Mouse (Mus musculus) hindbrain, embryonic 13.5 days (tissue): ENCODE data around the gene D5Ertd579e. TPM values are rescaled to one million over a fixed set of nuclear protein-coding genes. Genes with fewer than 3 reads are reported as not detected.
A peak's percentile ranks its signal among the peaks of the same experiment; 100 is the strongest.

ENCODE experiments used
- ATAC-seq: fragments of 200-750 bp; cut with Nextera tagmentation; 2 replicates; pipeline ENCODE4 v1.8.0; 2017; ENCODE audit warnings: moderate TSS enrichment; ENCODE audit not compliant: low FRiP score
- H3K27ac ChIP-seq: fragments of 300-500 bp; sonication (generic); 2 replicates; pipeline ENCODE4 v1.5.1; 2015; ENCODE audit warnings: inconsistent platforms, mild to moderate bottlenecking, moderate library complexity
- H3K27me3 ChIP-seq: fragments of 300-500 bp; sonication (generic); 2 replicates; pipeline ENCODE4 v1.6.1; 2015; ENCODE audit warnings: mild to moderate bottlenecking, inconsistent platforms
- H3K36me3 ChIP-seq: fragments of 300-500 bp; sonication (generic); 2 replicates; pipeline ENCODE4 v1.6.1; 2015; ENCODE audit warnings: mild to moderate bottlenecking, inconsistent platforms
- H3K4me1 ChIP-seq: fragments of 300-500 bp; sonication (generic); replicated peaks from 2 replicates; pipeline ENCODE4 v1.6.1; 2015; ENCODE audit warnings: inconsistent platforms
- H3K4me2 ChIP-seq: fragments of 300-500 bp; sonication (generic); 2 replicates; pipeline ENCODE4 v1.6.1; 2015; ENCODE audit warnings: inconsistent platforms, mild to moderate bottlenecking, moderate library complexity
- H3K4me3 ChIP-seq: fragments of 300-500 bp; sonication (generic); 2 replicates; pipeline ENCODE4 v1.5.1; 2015; ENCODE audit warnings: mild to moderate bottlenecking, inconsistent platforms
- H3K9ac ChIP-seq: fragments of 300-500 bp; sonication (generic); 2 replicates; pipeline ENCODE4 v1.6.1; 2015; ENCODE audit warnings: mild to moderate bottlenecking, inconsistent platforms
- H3K9me3 ChIP-seq: fragments of 300-500 bp; sonication (generic); 2 replicates; pipeline ENCODE4 v1.6.1; 2016; ENCODE audit warnings: inconsistent platforms
- WGBS: fragments of 180-500 bp; shearing (Covaris S2); methylation state at CpG from one replicate; pipeline ENCODE4 v1.1.7; 2015; 5-methylcytosine and 5-hydroxymethylcytosine counted together
- polyA plus RNA-seq: library from polyadenylated mRNA; unstranded; fragments of >200 nt; fragmentation: Nextera tagmentation; extraction: Ambion mirVana; gene quantifications from 2 replicates; pipeline ENCODE4 v1.2.1, GENCODE M21; 2015

The D5Ertd579e gene
- polyA plus RNA-seq, 1 experiment from 2014 or later: 33.6 TPM

DNA sequence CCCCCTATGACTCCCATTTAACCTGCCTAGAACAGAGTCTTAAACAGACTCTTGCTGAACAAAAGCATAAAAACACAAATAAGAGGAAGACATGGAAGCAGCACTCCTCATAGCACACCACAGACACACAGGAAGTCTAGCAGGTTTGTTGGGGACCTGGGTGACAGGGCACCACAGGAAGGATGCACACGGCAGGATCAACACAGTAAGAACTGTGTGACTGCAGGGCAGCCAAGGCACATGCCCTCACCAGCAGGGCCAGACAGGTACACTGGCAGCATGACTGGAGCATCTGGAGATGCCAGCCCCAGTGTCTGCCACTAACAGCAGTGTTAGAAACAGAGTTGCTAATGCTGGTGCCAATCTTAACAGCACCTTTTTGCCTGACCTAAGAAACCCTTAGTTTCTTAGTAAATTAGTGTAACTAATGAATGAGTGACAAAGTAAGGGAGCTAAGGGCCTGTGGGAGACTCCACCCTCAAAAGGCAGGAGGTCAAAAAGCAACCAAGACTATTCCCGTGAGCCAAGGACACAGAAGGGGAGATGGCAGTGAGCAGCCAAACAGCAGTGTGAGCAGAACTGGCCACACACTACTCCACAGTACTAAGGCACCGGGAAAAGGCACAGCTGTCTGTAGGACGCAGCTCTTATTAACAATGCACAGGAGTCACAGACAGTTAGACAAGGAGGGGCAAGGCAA, 125.1 kb downstream of the D5Ertd579e start:
- Histone ChIP-seq H3K27ac (no peak overlapping the region), H3K27me3 (no peaks in the 10 kb centered on the region), H3K9me3 (no peaks in the 10 kb centered on the region), H3K4me3 (no peak overlapping the region), H3K4me1 (peaks cover 19% of the 10 kb centered on the region), H3K36me3 (peaks cover 13% of the 10 kb centered on the region), H3K4me2 (no peak overlapping the region), H3K9ac (no peak overlapping the region)
- no peak for ATAC-seq
- WGBS: 87% methylated on average over 4 of the region's 4 CpGs

DNA sequence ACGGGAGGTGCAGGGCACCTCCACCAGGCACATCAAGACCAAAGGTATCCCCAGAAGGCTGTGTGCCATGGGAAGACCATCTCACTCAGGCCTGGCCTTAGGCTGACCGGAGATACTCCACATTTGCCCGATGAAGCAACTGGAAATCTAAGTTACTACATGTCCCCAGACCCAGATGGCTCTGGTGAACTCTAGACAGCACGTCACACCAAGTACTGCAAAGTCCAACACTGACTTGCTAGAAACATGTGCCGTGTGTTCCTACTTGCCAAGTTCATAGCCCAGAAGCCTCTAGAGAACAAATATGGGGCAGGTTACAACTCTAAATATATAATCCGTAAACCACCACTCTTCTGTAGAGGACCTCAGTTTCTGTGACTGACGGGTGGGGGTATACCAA, 125.7 kb downstream of the D5Ertd579e start:
- Histone ChIP-seq H3K4me2 (no peak overlapping the region), H3K4me1 (peaks cover 19% of the 10 kb centered on the region), H3K4me3 (no peak overlapping the region), H3K27me3 (no peaks in the 10 kb centered on the region), H3K9ac (no peak overlapping the region), H3K27ac (no peak overlapping the region), H3K36me3 (peaks cover 13% of the 10 kb centered on the region), H3K9me3 (no peaks in the 10 kb centered on the region)
- no peak for ATAC-seq
- WGBS: 95% methylated on average over 7 of the region's 7 CpGs

DNA sequence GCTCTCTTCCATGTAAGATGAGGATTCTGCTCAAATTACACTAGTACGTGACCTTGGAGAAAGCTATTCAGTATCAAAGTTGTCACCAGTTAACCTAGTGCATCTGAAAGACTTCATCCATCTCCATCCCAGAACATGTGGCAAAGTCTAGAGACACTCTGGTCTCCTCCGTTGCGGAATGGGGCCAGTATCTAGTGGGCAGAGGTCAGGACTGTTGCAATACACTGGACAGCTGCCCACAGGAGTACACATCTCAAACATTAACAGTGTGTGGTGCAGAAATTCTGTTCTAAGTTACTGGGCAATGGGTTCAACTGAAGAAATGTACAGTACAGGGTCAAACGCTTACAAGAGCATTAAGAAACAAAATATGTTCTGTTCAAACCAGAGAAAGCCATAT, 127.7 kb downstream of the D5Ertd579e start:
- Histone ChIP-seq H3K9me3 (no peaks in the 10 kb centered on the region), H3K4me2 (no peak overlapping the region), H3K27me3 (no peaks in the 10 kb centered on the region), H3K27ac (no peak overlapping the region), H3K36me3 (peaks cover 13% of the 10 kb centered on the region), H3K9ac (no peak overlapping the region), H3K4me3 (no peak overlapping the region), H3K4me1 (peaks cover 18% of the 10 kb centered on the region)
- ATAC-seq: no peak
- WGBS: 90% methylated on average over 4 of the region's 4 CpGs

DNA sequence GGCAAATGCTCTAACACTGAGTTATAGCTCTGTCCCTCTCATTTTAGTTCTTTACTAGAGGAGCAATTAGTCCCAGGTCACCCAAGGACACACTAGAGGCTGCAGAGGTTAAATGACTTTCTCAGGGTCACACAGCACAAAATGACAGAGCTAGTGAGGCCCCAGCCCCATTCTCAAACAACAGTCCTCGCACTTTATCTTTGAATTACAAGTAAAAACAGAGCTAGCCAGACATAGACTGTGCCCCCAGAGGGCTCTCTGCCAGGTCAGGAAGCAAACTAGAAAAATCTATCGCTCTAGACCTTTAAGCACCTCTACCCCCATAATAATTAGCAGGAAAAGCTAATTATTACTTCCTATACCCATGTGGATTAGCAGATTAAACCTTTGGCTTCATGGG, 128.2 kb downstream of the D5Ertd579e start:
- ATAC-seq: no peak
- Histone ChIP-seq H3K27ac (no peak overlapping the region), H3K4me1 (peaks cover 21% of the 10 kb centered on the region), H3K9ac (no peak overlapping the region), H3K27me3 (no peaks in the 10 kb centered on the region), H3K4me3 (no peak overlapping the region), H3K36me3 (peaks cover 13% of the 10 kb centered on the region), H3K9me3 (no peaks in the 10 kb centered on the region), H3K4me2 (no peak overlapping the region)
- WGBS: 81% methylated on average over 2 of the region's 2 CpGs

DNA sequence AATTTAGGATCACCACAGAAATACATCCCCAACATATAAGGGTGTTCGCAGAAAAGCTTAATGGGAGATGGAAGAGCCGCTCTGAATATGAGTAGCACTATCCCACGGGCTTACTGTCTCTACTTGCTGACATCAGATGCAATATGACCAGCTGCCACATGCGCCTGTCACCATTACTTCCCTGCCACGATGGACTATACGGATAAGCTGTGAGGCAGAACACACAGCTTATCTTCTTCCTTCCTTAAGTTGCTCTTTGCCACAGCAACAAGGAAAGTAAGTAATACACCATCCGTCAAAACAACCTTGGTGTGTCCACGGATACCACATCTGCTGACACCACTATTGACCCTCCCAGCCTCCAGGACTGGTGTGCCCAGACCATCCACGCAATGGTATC, 131.3 kb downstream of the D5Ertd579e start:
- Histone ChIP-seq H3K4me1 (peaks cover 21% of the 10 kb centered on the region), H3K27me3 (no peaks in the 10 kb centered on the region), H3K4me2 (no peak overlapping the region), H3K9ac (no peak overlapping the region), H3K36me3 (no peaks in the 10 kb centered on the region), H3K9me3 (no peaks in the 10 kb centered on the region), H3K27ac (no peak overlapping the region), H3K4me3 (no peak overlapping the region)
- ATAC-seq: no peak
- WGBS: 87% methylated on average over 9 of the region's 9 CpGs

DNA sequence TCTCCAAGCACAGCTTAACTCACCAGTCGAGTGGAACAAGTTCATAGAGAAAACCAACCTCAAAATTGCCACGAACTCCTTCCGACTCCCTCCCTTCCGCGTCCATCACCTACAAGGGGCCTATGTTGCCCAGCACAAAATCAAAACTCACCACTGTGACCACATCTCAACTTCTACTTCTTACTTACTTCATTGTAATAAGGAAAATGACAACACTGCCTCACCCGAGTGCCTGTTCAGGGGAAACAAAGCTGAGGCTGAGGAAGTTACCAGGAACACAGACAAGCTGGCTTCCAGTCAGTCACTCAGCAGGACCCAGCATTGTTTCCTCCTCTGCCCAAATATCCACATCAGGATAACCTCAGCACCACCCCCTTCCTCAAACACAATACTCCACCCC, 132.1 kb downstream of the D5Ertd579e start:
- Histone ChIP-seq H3K27ac (no peak overlapping the region), H3K4me2 (no peak overlapping the region), H3K9ac (no peak overlapping the region), H3K4me1 (peaks cover 24% of the 10 kb centered on the region), H3K9me3 (no peaks in the 10 kb centered on the region), H3K36me3 (no peaks in the 10 kb centered on the region), H3K27me3 (no peaks in the 10 kb centered on the region), H3K4me3 (no peak overlapping the region)
- ATAC-seq: no peak
- WGBS: 81% methylated on average over 6 of the region's 6 CpGs

DNA sequence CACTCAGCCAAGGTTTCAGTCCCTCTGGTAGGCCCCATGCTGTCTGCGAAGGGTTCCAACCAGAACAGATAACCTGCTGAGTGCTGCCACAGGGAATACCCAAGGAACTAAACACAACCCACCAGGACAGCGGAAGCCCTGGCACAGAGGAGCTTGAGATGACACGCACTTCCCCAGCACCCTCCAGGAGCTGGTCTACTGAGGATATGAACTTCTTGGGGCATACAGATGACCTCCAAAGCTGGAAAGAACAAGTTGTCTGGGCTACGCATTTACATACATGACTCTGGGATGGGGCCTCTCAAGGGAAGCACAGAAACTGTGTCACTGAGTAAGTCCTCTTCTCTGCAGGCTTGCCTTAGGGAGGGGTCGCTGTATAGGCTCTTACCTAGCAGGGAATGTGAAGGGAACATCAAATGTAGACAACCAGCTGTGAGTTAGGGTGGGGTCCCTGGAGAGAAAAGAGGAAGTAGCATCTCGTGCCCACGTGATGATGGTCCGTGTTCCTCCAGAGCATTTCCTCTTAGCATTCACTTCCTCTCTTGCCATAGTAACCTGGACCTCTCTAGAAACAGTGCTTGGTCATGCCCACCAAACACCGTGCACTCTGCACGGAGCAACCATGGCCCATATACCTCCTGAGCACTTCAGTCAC, 132.9 kb downstream of the D5Ertd579e start:
- no peak overlapping the region for H3K4me3 ChIP-seq
- H3K4me2 ChIP-seq: no peak overlapping the region
- H3K27ac ChIP-seq: no peak overlapping the region
- H3K36me3 ChIP-seq: no peaks in the 10 kb centered on the region
- H3K4me1 ChIP-seq: peaks cover 26% of the 10 kb centered on the region
- WGBS: 89% methylated on average over 10 of the region's 10 CpGs
- no peak for ATAC-seq
- no peaks in the 10 kb centered on the region for H3K9me3 ChIP-seq
- no peak overlapping the region for H3K9ac ChIP-seq
- H3K27me3 ChIP-seq: no peaks in the 10 kb centered on the region

DNA sequence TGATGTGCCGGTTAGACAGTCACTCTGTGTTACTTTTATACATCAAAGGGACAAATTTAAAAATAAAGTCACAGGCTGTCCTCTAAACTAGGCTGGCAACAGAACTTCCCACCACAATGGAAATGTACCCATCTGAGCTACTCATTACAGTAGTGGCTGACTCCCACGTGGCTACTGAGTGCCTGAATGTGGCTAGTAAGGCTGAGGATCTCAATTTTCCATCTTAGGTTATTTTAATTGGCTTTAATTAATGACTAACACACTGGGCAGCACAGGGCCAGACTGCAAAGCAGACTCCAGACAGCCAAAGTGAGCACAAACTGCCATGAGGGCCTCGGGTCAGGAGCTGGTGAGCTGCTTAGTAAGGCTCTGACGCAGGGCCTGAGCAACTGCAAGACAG, 134.3 kb downstream of the D5Ertd579e start:
- WGBS: 88% methylated on average over 4 of the region's 4 CpGs
- Histone ChIP-seq H3K9me3 (no peaks in the 10 kb centered on the region), H3K4me2 (no peak overlapping the region), H3K9ac (no peak overlapping the region), H3K27ac (no peak overlapping the region), H3K36me3 (no peaks in the 10 kb centered on the region), H3K27me3 (no peaks in the 10 kb centered on the region), H3K4me1 (peaks cover 22% of the 10 kb centered on the region), H3K4me3 (no peak overlapping the region)
- no peak for ATAC-seq

DNA sequence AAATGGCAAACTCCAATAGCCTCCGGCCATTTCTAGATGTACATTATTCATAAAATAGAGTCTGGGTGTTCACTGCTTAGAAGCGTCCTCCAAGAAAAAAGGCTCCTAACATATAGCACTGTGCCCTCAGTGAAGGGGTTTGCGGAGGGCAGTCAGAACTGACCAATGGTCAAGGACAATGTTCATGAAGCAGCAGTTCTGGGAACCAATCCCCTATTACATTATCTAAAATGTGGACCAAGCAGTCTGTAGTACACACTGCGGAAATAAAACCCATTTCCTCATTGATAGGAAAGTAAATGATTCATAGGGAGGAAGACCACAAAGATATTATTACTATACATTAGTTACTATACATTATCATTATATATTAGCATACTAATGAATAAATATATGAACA, 135.3 kb downstream of the D5Ertd579e start:
- Histone ChIP-seq H3K9me3 (no peaks in the 10 kb centered on the region), H3K9ac (no peak overlapping the region), H3K4me1 (peaks cover 22% of the 10 kb centered on the region), H3K27ac (no peak overlapping the region), H3K27me3 (no peaks in the 10 kb centered on the region), H3K4me2 (no peak overlapping the region), H3K36me3 (no peaks in the 10 kb centered on the region), H3K4me3 (no peak overlapping the region)
- no peak for ATAC-seq
- WGBS: 91% methylated on average over 4 of the region's 4 CpGs

DNA sequence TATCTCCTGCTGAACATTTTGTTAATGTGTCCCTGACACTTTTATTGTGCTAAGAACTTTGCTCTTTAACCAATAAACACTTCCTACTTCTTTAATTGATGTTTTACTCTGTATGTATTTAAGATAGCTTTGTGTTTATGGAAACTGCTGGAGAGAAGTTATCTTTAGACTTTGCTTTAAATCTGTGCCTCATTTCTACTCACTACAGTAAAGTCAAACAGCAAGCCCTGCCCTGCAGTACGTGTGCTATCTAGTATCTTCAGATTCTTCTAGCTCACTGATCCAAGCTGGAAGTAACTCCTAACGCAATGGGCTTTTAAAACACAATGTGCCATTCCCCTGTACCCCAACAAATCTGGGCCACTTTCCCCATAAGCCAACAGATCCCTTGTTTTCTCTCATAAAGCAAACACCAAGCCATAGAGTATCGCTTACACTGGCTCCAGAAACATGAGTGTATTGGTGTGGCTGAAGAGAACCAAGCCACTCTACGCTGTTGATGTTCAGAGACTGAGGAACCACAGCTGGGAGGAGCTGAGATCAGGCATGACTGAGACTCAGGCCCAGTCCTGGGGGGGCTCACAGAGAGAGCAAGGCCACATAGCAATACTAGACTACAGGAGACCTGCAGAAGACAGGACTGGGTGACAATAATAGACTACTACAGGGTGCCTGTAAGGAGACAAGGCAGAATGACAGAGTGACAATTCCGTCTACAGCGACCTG, 136.2 kb downstream of the D5Ertd579e start:
- H3K36me3 ChIP-seq: no peaks in the 10 kb centered on the region
- H3K4me3 ChIP-seq: no peak overlapping the region
- ATAC-seq: no peak
- no peaks in the 10 kb centered on the region for H3K27me3 ChIP-seq
- no peak overlapping the region for H3K9ac ChIP-seq
- H3K9me3 ChIP-seq: no peaks in the 10 kb centered on the region
- WGBS: 91% methylated on average over 6 of the region's 6 CpGs
- H3K27ac ChIP-seq: no peak overlapping the region
- no peak overlapping the region for H3K4me2 ChIP-seq
- H3K4me1 ChIP-seq: peaks cover 22% of the 10 kb centered on the region

DNA sequence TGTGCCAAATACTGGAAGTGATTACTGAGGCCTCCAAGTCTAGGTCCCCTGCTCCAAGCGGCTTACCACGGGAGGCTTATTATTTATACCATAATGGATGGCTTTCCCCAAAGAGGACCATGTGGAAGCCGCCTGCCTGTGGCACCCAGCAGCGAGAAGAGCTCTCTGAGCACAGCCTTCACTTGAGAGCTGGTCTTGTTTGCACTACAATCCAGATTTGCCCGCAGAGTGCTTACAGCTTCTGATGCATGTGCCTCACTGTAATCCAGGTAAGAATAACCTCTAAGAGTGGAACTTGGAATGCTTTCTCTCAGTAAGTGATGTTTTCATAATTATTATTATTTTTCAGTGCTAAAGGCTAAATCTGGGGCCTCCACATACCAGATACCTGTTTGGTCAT, 136.7 kb downstream of the D5Ertd579e start:
- H3K4me1 ChIP-seq: peaks cover 19% of the 10 kb centered on the region
- H3K9me3 ChIP-seq: no peaks in the 10 kb centered on the region
- H3K36me3 ChIP-seq: no peaks in the 10 kb centered on the region
- H3K27ac ChIP-seq: no peak overlapping the region
- H3K9ac ChIP-seq: no peak overlapping the region
- 81% methylated on average over 5 of the region's 5 CpGs for WGBS
- ATAC-seq: no peak
- no peak overlapping the region for H3K4me3 ChIP-seq
- H3K27me3 ChIP-seq: no peaks in the 10 kb centered on the region
- no peak overlapping the region for H3K4me2 ChIP-seq

DNA sequence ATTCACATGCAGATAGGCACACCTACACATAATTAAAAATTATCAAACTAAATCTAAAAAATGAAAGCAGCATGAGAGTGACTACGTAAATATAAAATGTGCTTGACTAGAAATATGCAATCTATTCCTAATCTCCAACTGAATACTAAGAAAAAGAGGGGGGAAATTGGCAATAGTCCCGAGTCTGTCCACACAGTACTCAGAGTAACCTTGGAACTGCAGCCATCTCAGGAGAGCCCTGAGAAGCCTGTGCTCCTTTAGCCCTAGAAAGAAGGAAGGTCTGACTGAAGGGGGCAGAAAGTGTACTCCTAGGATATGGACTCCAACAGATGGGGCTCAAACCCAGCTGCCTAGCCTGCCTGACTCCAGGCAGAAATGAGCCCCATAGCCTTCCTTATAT, 137.3 kb downstream of the D5Ertd579e start:
- H3K4me2 ChIP-seq: no peak overlapping the region
- no peaks in the 10 kb centered on the region for H3K36me3 ChIP-seq
- H3K9ac ChIP-seq: 0 out of 2 replicates have a peak overlapping the region, but pooled peaks have one; percentile 9
- H3K27me3 ChIP-seq: no peaks in the 10 kb centered on the region
- 89% methylated on average over 2 of the region's 2 CpGs for WGBS
- H3K27ac ChIP-seq: no peak overlapping the region
- H3K4me3 ChIP-seq: no peak overlapping the region
- H3K4me1 ChIP-seq: peaks cover 19% of the 10 kb centered on the region
- no peaks in the 10 kb centered on the region for H3K9me3 ChIP-seq
- ATAC-seq: no peak
